Mouse (Mus musculus): Measurements from ENCODE around the gene Rasgef1b.

The Rasgef1b gene

DNA sequence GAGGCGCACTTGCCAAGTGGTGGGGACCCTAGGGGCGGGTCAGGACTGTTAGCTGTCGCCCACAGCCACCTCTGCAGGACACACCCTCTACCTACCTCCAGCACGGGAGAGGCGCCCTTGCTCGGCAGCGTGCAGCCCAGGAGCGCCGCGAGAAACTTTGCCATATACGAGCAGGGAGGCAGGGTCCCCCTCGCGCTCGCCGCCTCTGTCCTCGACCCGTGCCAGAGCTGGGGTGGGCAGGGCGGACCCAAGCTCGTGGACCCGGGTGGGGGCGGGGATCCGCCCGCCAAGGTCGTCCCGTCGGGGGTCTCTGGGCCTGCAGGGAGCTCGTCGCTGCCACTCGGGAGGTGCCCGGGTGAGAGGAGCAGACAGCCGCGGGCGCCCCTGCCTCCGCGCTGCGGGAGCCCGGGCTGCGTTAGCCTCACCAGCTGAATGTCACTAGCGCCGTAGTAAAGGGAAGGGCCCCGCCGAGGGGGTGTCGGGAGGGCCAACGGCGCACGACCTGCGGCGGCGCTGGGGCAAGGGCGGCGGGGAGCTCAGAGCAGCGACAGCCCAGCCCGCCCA is at the start of gene Rasgef1b:
Gene Rasgef1b (minus strand): TSS at position 417 of the 564 bp plus-strand sequence.
- DNase-seq (ENCODE audit: low read depth, low spot score) = peak; percentile 61

DNA sequence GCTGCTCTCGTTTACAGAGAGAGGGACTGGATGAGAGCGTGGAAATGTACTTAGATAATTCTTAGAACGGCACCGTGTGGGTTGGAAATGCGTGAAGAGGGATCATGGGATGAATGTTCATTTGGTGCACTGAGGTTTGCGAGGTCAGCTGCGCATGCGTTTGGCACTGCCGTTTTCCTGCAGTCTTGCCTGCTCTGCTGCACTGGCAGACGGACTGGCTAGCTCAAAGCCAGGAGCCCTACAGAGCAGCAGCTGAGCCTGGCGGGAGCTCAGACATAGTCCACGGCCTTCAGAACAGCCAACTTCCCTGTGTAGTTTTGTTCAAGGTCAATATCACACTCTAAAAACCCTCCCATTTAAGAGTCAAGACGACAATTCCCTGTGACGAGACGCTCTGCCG is 46.5 kb upstream of the Rasgef1b start:
- DNase-seq (ENCODE audit: low read depth, low spot score) = no peak

DNA sequence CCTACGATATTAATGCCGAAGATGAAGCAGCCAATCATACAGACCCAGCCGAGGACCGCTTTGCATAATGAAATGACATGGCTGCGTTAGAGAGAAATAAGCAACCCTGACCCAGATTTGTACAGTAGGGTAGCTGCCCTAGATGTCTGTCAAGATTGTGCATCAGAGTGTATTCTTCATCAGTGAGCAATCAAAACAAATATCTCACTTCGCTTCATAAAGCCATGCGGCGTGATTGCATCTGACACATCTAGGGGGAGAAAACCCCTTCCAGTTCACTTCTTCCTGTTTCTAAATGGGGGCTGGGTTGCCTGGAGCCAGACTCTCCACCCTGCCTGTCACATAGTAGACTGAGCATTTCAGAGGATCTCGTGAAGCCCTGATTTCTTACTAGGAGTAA is 44.4 kb upstream of the Rasgef1b start:
- DNase-seq (ENCODE audit: low read depth, low spot score) = no peak

DNA sequence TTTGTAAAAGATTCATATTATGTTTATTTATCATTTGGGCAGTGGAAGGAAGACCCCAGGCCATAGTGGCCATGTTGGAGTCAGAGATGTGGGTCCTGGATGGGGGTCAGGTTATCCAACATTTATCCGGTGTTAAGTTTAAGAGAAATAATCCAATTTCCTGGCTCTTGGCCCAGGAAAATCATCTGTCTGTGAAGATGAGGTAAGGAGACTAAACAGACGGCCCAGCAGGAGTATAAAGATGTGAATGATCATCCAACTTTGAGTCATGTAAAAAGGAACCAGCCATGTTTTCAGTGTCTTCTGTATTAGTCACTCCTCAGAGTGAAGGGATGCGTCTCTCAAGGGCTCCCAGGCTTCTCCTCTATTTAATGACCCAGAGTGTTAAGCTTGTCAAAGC is 35.4 kb upstream of the Rasgef1b start:
- no peak for DNase-seq (ENCODE audit: low read depth, low spot score)

DNA sequence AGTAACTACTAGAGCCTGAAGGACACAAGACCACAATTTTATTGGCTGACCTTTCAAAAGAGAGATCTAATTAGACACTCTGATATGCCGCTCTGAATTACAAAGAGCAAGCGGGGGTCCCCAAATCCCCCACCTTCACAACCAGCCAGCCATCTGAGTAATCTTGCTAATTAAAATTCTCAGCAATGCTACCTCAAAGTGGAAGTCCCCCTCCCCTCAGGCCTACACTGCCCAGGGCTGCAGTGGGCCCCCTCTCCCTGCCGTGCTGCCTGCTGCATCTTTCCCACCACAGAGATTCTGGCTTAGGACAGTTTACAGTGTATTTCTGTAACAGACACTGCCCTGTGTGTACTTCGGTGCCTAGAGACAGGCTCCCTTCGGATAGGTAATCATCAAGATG is 30.0 kb upstream of the Rasgef1b start:
- DNase-seq (ENCODE audit: low read depth, low spot score) = no peak

DNA sequence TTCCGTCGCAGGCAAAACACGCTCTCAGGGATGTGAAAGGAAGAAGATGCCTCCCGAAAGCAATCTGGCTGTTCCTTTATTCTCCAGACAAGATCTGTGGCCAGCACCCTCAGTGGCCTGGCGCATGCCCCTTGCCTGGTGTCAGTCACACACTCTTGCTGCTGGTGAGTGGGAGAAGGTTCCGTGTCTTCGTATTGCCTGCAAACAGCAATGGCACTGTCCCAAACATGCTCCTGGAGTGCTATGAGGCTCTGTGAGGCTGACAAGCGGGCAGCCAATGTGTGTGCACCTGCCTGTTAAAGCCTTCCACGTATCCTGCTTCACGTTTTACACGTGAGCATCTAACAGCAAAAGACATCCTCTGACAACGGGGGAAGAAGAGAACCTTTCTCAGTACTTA is 25.0 kb upstream of the Rasgef1b start:
- DNase-seq (ENCODE audit: low read depth, low spot score) = no peak

DNA sequence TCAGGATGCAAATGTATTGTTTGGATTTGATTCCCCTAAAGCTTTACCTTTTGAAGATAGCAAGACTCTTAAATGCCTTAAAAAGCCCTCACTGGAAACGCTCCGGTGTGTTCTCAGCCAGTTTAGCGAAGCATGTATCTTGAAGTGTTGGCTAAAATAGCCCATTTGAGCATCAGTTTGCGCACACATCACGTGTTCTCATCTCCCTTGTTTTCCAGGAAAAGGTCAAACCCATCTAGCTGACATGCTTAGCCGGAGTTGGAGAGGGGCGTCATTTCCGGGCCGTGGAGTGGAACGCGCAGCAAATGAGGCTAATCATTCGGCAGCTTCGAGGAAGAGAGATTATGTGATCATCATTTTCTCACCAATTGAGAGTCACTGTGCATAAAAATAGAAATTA is 24.5 kb upstream of the Rasgef1b start:
- DNase-seq (ENCODE audit: low read depth, low spot score) = no peak

DNA sequence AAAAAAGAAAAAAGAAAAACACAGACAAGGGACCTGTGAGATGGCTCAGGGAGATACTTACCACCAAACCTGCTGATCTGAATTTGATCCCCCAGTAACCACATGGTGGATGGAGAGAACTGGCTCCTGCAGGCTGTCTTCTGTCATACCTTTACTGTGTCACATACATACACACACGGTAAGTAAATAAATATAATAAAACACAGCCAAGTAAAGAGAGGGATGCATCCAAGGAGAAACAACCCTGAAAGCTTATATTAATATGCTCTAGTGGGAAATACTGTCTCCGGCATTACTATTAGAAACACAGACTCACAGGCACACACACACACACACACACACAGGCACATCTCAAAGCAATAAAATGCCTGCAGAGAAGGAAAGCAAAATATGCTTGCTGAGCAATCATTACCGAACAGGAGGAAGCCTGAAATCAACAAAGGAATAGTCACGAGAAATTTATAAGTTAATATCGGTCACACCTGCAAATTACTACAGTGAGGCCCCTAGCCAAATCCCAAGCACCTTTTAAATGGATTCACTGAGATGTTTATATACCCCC is 23.9 kb upstream of the Rasgef1b start:
- no peak for DNase-seq (ENCODE audit: low read depth, low spot score)

DNA sequence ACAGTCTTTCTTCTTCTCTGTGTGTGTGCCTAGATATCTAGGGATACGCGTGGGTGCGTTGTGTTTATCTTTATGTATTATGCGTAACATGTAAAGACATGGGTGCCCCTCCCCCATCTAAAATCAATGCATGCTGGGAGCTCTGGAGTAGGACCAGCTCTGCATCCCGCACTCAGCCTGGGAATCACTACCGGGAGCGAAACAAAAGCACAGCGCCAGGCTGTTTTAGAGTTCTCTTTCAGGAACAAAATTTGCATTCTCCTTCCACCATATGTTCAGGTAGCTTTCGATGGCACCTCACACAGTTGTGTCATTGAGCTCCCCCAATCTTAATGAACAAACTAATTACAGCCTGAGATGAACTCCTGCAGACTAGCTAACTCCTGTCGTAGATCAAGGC is 19.6 kb upstream of the Rasgef1b start:
- no peak for DNase-seq (ENCODE audit: low read depth, low spot score)

DNA sequence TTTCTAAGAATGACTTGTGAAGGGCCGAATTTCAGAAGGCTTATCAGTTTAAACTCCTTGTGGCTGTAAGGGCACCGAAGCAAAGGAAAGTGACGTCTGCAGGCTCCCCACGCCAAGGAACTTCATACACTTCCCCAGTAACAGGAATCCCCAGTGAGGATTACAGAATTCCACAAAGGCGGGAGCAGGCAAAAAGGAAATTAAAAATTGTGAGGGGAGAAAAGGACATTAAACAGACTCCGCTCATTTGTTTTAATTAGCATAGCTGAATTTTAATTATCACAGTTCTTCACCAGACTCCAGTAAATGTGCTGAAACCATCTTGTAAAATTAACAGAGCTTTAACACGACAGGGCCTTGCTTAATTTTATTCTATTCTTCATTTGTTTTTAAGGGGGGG is 17.2 kb upstream of the Rasgef1b start:
- no peak for DNase-seq (ENCODE audit: low read depth, low spot score)

DNA sequence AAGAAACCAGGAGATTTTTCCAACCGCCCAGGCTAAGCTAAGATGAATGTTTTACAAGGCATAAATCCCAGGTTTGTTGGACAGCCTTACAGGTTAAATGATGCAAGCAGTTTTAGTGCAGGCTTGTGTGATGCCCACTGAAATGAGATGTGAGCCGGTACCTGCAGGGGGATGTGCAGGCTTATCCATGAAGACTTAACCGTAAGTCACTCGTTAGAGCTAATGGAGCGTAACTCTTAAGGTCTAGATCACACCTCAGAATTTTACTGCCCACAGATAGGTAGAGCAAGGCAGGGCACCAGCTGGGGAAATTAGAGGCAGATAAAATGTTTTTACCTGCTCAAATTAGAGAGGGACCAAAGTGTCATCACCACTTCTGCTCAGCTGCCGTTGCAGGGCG is 14.0 kb upstream of the Rasgef1b start:
- DNase-seq (ENCODE audit: low read depth, low spot score) = no peak

DNA sequence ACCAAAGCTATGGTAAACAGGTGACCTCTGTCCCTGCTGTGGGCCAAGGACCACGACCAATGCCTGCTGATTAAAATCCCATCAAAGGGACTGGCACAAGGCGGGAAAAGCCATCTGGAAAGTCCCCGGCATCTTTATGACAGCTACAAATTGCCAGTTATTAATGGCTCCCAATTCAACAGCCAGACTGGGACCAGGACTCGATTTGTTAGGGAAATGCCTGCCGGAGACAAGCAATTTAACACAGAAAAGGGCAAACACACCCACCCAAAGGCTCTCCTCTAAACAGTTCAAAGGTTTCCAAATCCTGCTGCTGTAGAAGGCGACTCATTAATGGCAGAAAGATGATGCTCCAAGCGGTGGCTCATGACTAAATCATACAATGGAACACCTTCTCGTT is 13.2 kb upstream of the Rasgef1b start:
- no peak for DNase-seq (ENCODE audit: low read depth, low spot score)

DNA sequence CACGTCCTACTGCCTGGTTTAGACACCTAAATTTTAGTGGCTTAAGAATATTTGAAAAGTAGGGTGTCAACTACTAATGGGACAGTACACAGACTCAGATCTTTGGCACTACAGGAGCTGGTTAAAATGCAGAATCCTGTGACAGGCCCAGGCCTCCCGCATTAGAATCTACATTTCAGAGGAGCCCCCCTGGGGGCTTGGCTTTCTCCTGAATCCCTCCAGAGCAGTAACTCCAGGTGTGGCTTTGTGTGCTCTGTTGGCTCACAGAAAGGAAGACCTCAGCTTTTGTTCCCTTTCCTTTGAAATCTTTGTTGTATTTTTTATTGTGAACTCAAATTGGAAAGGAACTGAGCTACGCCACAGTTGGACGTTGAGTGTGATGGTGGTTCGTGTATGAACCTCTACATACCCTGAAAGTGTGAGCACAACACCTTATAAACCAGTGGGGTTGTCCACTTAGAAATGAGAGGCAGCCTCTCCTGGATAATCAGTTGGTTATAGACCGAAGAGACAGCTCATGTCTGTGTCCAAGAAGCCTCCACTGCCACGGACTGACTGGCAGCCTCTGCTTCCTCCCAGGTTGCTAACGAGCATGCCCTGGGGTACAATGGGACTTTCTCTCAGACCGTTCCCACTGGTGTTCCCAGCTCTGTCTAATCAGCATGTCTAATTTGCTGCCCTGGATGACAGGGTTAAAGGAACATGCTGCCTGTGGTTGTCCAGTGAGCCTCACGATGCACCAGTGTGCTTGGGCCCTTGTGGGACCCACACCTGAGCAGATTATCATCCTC is 9.3 kb upstream of the Rasgef1b start:
- peak; percentile 85 for DNase-seq (ENCODE audit: low read depth, low spot score)

DNA sequence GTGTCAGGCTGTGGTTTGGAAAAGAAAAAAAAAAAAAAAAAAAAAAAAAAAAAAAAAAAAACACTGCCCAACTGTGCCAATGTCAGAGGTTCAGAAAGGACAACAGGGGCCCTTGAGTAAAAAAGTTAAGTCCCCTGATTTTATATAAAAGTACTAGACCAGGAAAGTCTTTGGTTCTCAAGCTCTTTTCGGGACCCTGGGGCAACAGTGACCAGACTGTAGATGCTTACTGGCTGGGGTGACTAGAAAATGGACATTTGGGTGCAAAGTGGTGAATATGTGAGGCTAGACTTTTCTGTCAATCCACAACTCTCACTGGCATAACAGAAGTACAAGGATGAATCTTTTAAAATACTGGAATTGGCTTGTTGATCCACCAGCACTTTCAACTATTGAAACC is 1.1 kb upstream of the Rasgef1b start:
- DNase-seq (ENCODE audit: low read depth, low spot score) = no peak

DNA sequence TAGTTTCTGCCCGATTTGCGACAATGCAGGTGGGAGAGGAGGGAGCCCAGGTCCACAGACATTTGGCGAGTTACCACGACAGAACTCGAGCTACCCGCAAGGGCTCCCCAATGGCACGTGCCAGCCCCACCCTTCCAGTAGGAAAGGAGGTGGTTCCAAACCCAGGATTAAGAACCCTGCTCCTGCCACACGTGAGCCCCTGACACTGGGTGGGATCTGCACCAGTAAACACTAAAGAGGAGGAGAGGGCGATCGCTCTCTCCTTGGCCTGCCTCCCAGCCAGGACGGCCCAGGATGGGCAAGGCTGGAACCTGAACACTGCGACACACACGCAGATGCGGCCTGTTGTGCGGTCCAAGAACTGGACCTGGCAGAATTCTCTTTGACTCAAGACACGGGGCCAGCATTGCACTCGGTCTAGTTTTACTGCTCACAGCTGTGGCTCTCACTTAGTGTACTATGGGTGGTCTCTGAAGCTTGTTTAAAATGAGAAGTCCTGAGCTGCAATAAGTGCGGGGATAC is 557 bp upstream of the Rasgef1b start:
- DNase-seq (ENCODE audit: low read depth, low spot score) = peak; percentile 49

DNA sequence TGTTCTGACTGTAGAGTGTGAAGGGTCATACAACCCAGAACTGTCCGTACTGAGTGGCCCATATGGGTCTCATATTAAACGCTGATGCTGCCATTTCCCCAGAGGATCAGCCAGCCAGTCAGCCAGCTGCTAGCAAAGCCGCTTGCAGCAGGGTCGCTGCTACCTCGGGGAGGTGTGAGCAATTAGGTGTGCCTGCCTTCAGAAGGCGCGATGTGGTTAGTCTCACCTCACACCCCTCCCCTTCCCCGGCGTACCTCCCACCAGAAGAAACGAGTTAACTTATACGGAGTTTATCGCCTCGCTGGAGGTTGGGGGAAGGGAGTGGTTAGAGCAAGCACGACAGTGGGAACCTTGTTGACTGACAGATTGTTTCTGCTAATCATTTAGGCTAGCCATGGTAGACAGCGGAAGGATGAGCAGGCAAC is 826 bp downstream of the Rasgef1b start:
- no peak for DNase-seq (ENCODE audit: low read depth, low spot score)

DNA sequence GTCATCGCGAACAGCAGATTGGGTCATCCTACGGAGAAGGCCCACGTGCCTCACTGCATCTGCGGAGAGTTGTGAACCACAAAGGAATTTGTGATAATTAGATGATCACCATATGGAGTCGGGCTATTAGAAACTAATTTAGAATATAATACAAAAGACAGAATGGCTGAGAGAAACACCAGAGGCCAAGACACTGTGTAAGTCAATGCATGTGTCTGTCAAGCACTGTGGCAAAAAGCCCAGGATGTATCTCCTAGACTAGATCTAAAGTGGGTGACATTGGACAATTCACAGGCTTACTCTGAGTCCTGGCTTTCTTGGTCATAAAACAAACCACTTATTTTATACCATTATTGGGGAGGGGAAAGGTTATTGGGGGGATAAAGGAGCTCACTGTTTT is 4.9 kb downstream of the Rasgef1b start:
- no peak for DNase-seq (ENCODE audit: low read depth, low spot score)

DNA sequence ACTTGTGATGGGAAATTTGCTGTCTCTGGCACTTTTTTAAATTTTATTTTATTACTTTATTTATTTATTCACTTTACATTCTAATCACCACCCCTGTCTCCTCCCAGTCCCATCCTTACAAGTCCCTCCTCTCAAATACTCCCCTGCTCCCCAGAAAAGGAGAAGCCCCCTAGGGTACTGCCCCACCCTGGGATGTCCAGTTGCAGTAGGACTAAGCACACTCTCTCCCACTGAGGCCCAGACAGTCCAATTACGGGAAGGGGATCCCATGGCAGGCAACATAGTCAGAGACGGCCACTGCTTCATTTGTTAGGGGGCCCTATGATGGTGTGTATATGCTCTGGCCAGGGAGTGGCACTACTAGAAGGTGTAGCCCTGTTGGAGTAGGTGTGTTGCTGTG is 6.6 kb downstream of the Rasgef1b start:
- no peak for DNase-seq (ENCODE audit: low read depth, low spot score)

DNA sequence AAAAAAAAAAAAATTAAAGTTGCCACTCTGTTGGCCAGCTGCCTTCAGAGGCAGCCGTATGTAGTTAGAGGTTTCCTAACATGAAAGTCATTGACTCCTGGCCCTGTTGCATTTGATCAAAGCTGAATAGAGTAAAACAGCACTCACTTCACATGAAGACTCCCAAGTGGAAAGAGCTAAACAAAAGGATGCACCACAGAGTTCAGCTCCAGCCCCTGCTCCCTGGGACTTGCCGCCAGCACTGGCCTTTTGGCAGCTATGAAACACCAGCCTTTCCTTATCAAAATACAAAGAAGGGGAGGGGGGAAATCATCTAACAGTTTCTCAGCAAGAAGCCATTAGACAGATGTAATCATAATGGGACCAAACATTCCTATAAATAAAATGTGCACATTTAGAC is 8.3 kb downstream of the Rasgef1b start:
- no peak for DNase-seq (ENCODE audit: low read depth, low spot score)

DNA sequence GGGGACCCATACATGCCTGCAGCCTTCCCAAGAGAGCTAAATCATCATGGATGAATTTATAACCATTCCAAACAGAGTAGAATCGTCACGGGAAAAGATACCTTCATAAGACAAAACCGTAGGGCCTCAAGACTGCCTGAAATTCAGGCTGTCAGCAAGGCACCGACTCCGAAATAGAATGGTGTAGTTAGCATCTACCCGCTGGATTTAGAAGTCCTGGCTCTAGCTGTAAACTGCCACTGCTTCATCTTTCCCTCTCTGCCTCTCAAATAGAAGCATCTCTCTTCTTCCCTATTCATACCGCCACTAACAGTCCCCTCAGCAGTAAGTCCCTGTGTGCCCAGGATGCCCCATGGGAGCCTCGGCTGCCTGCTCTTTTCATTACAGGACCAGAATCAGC is 10.9 kb downstream of the Rasgef1b start:
- no peak for DNase-seq (ENCODE audit: low read depth, low spot score)

DNA sequence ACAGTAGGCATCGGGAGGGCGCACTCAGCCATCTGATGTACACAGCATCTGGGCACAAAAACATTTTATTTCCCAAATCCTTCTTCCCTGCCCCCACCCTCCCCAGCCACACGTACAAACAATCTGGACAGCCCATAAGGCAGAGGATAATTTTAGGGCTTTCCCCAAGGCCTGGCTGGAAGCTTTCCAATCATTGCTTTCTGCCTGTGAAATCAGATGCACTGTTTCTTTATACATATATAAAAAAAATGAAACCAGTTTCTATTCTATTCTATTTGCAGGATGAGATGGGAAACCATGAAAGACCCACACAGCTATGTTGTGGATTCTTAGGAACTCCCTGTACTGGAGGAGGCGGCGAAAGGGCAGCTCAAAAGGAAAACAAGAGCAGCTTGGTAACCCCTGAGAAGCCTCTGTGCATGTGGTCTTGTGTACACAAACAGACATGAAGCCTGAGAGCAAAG is 13.6 kb downstream of the Rasgef1b start:
- no peak for DNase-seq (ENCODE audit: low read depth, low spot score)

DNA sequence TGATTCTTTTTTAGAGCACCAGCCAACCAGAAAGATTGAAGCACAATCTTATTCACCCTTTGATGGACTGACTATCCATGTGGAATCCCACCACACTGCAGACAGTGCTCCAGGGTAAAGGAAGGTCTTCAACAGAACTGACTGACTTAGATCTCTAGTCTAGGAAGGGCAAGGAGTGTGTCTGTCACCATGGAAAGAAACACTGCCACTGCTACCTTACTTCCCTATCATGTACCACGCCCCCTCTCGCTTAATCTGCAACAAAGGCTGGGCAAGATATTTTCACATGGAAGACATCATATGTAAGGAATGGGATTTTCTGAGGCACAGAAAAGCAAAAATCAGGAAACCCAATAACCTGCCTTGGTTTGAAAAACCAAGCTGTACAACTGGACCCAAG is 16.9 kb downstream of the Rasgef1b start:
- no peak for DNase-seq (ENCODE audit: low read depth, low spot score)

DNA sequence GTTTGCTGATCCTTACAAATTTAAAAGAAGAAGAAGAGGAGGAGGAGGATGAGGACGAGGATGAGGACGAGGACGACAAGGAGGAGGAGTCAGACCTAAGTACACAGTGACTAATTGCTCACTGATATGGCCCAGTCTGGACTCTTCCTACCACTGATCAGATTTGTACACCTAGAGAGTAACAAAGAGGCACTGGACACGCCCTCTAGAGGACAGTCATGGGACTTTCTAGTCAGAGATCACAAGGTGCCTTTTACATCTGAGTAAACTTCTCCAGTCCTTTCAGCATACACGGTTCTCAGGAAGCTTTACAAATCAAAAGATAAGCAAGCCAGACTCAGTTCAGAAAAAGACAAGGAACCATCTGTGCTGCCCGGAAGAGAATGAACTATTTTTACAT is 20.2 kb downstream of the Rasgef1b start:
- peak; percentile 61 for DNase-seq (ENCODE audit: low read depth, low spot score)

Data from R1 (cell line).